Mouse (Mus musculus) small intestine, adult 2 months (tissue): ENCODE data around the gene M1ap. TPM values are rescaled to one million over a fixed set of nuclear protein-coding genes. Genes with fewer than 3 reads are reported as not detected.
A peak's percentile ranks its signal among the peaks of the same experiment; 100 is the strongest.

Experiments used
- H3K27ac ChIP-seq: fragments of 200-500 bp; 2 replicates; pipeline ENCODE4 v1.5.1; 2012; ENCODE audit warnings: low read depth, low read length, control low read depth, inconsistent platforms; ENCODE audit not compliant: insufficient read depth
- H3K27me3 ChIP-seq: fragments of 200-500 bp; 2 replicates; pipeline ENCODE4 v1.6.1; 2012; ENCODE audit warnings: mild to moderate bottlenecking, moderate library complexity, low read length, inconsistent platforms; ENCODE audit not compliant: control insufficient read depth, insufficient read depth
- H3K36me3 ChIP-seq: fragments of 200-500 bp; 2 replicates; pipeline ENCODE4 v1.6.1; 2012; ENCODE audit warnings: mild to moderate bottlenecking, low read length, control low read depth, inconsistent platforms; ENCODE audit not compliant: control insufficient read depth, insufficient read depth
- H3K4me1 ChIP-seq: fragments of 200-500 bp; 2 replicates; pipeline ENCODE4 v1.6.1; 2012; ENCODE audit warnings: low read length, inconsistent platforms, mixed read lengths; ENCODE audit not compliant: control insufficient read depth, insufficient read depth, insufficient read length
- H3K4me3 ChIP-seq: fragments of 200-500 bp; 2 replicates; pipeline ENCODE4 v1.5.1; 2012; ENCODE audit warnings: low read depth, mild to moderate bottlenecking, control low read depth, inconsistent platforms, low read length, moderate library complexity
- CTCF ChIP-seq: fragments of 200-500 bp; IDR thresholded peaks from 2 replicates; pipeline ENCODE4 v1.5.1; 2012; ENCODE audit warnings: low read depth, mild to moderate bottlenecking, control low read depth, inconsistent platforms, low read length, moderate library complexity, mixed read lengths; ENCODE audit not compliant: insufficient replicate concordance, insufficient read length; ENCODE audit errors: extremely low read depth
- POLR2A ChIP-seq: fragments of 200-500 bp; IDR thresholded peaks from 2 replicates; pipeline ENCODE4 v1.6.1; 2012; ENCODE audit warnings: low read depth, mild to moderate bottlenecking, control low read depth, inconsistent platforms, low read length, moderate library complexity
- WGBS: fragments of 180-500 bp; shearing (Covaris S2); methylation state at CpG from one replicate; pipeline ENCODE4 v1.1.7; 2018; 5-methylcytosine and 5-hydroxymethylcytosine counted together
- polyA plus RNA-seq: library from polyadenylated mRNA; depleted of rRNA; stranded (reverse); fragments of >200 nt; gene quantifications from 2 replicates; pipeline ENCODE4 v1.2.3, GENCODE M21; 2012

The M1ap gene
- polyA plus RNA-seq, 1 experiment = 1.3 TPM

DNA sequence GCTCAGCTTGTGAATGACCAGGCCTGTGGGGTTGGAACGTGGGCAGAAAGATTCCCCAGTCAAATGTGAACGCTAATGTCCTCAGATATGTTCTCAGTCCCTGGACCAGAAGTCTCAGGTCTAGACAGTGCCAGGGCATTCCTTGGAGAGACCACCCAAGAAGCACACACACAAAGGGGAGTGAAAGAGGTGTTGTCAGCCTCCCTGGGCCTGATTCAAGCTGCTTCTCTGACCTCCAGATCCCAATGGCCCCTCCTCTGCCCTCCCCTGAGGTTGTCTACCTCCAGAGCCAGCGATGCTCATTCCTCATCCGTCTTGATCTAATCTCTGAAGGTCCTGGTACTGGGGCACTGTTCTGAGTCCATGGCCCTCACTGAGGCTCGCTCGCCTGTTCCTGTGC, 96.9 kb downstream of the M1ap start:
- H3K4me3 ChIP-seq = no peak overlapping the region
- H3K4me1 ChIP-seq = peaks cover 11% of the 10 kb centered on the region
- no peak overlapping the region for H3K27ac ChIP-seq
- TF ChIP-seq CTCF (no peak), POLR2A (no peak)
- H3K27me3 ChIP-seq = no peaks in the 10 kb centered on the region
- no peaks in the 10 kb centered on the region for H3K36me3 ChIP-seq
- WGBS = 79% methylated on average over 6 of the region's 6 CpGs

DNA sequence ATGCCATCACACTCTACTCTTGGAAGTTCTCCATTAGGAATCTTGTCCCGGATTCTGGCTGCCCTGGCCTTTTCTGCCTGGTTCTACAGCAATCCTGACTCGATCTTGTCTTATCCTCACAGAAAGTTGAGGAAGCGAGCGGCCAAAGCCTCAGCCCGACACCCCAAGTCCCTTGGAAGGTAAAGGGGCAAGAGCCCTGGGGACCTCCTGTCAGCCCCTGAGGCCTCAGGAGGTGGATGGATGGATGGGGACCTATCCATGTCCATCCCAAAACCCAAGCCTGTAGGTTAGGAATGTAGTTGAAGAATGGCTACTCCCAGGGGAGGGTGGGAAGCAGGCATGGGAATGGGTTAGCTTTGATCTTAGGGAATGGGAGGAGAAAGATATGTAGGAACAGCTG, 97.3 kb downstream of the M1ap start:
- no peak overlapping the region for H3K27ac ChIP-seq
- WGBS = 92% methylated on average over 5 of the region's 5 CpGs
- peaks cover 8% of the 10 kb centered on the region; the same call in 1 of the 2 replicates for H3K4me1 ChIP-seq
- H3K27me3 ChIP-seq = no peaks in the 10 kb centered on the region
- no peaks in the 10 kb centered on the region for H3K36me3 ChIP-seq
- no peak overlapping the region for H3K4me3 ChIP-seq
- TF ChIP-seq CTCF (no peak), POLR2A (no peak)

DNA sequence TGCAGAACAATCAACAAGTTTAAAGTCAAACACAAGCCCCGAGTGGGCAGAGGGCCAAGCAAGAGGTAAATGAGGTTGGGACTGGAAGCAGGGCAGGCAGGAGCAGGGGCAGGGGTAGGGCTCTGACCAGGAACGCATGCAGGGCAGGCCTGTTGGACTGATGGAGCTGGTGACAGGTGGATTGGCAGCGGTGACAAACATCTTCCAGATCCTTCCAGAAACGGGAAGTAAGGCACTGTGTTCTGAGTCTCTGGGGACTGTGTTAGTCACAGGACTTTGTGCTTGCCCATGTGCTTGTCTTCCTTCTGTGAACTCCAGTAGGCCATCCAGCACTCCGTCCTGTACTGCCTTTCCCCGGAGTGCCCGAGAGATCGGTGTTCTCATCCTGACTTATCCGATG, 98.0 kb downstream of the M1ap start:
- no peak for TF ChIP-seq POLR2A
- no peak for TF ChIP-seq CTCF
- H3K4me3 ChIP-seq = no peak overlapping the region
- H3K27me3 ChIP-seq = no peaks in the 10 kb centered on the region
- 64% methylated on average over 9 of the region's 9 CpGs for WGBS
- no peaks in the 10 kb centered on the region for H3K36me3 ChIP-seq
- peaks cover 8% of the 10 kb centered on the region; the same call in 1 of the 2 replicates for H3K4me1 ChIP-seq
- H3K27ac ChIP-seq = no peak overlapping the region

DNA sequence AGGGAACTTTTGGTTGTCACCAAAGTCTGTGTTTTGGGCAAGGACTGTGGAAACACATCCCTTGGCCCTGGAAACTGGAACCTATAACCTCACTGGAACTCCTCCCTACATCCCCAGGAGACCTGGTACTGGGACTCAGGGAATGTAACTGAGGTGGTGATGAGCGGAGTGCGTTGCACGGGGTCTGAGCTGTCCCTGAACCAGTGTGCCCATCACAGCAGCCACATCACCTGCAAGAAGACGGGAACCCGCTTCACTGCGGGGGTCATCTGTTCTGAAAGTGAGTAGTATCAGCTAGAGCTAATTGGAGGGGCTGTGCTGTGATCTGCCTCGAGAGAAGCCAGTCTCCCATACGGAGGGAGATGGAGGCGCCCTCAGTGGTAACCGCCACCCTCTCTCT, 102.7 kb downstream of the M1ap start:
- no peak for TF ChIP-seq CTCF
- TF ChIP-seq POLR2A = no peak
- 83% methylated on average over 10 of the region's 10 CpGs for WGBS
- no peak overlapping the region for H3K27ac ChIP-seq
- H3K4me1 ChIP-seq = peaks cover 15% of the 10 kb centered on the region; the same call in 1 of the 2 replicates
- H3K27me3 ChIP-seq = no peaks in the 10 kb centered on the region
- 0 out of 2 replicates have a peak, but pooled peaks cover 5% of the 10 kb centered on the region for H3K36me3 ChIP-seq
- no peak overlapping the region for H3K4me3 ChIP-seq

DNA sequence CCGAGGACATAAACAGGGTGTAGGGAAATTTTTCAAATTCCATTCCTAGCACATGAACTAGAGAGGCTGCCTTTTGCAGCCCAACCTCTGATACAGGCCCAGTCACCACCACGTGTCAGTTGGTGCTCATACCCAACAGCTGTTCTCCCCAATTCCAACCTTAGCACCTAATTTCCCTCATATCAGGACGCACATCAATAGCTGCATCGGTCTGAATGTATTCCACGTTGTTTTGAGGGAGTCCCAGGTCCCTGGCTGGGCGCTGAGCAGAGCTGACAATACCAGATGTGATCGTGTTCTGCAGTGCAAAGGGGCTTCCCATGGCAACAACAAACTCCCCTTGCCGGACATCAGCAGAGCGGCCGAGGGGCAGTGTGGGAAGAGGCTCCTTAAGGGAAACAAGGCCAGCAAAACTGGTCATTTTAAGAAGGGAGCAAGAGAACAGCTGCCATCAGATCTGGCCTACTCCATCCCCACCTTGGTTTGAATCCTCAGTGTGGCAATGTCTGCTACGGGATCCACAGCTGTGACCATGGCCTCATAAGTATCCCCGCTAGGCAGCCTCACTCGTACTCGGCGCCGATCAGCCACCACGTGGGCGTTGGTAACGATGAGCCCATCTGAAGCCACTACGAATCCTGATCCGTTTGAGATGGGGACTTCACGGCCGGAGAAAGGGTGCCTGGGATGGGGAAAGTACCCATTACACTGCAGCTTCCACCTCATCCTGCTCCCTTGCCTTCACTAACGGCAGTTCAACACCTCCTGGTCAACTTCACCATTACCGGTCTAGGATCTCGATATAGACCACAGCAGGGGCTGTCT, 106.6 kb downstream of the M1ap start:
- 7% methylated on average over 26 of the region's 26 CpGs for WGBS
- H3K4me3 ChIP-seq = peak overlapping the region; percentile 77
- H3K27me3 ChIP-seq = no peaks in the 10 kb centered on the region
- H3K36me3 ChIP-seq = peaks cover 19% of the 10 kb centered on the region
- H3K4me1 ChIP-seq = peaks cover 18% of the 10 kb centered on the region
- TF ChIP-seq CTCF (no peak), POLR2A (peak; percentile 51; the same call in 1 of the 2 replicates)
- H3K27ac ChIP-seq = peak overlapping the region; percentile 14

DNA sequence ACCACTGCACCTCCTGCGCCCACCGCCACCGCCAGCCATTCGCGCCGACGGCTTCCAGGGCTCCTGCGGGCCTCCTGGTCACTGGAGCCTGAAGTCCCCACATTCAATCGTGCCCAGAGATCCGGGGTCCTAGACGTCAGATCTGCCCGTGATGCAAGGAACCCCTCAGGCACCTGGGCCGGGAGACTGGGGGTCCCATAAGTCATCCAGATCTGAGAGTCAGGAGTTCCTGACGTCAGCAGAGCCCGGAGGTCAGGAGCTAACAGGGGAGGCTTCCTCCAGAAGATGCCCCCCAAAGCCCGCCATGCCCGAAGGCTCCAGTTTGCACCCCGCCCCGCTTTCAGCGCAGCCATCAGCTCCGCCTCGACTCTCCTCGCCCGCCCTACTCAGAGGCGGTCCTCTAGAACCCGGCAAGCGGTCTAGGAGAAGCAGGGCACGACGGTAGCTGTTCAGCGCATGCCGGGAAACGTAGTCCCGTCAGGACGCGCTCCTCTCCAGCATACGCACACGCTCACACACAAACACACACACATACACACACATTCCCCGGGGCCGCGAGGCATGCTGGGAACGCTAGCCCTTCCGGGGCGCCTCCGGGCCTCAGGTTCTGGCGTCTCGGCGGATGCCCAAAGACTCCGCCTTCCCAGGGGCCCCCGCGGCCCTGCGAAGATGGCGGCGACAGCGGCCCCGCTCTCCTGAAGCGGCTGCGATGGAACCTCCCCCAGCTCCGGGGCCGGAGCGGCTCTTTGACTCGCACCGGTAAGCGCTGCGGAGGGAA, 107.6 kb downstream of the M1ap start, which contains the start of gene Aup1:
Gene Aup1 (plus strand): TSS at position 448 of the 778 bp plus-strand sequence.
- no peak for TF ChIP-seq CTCF
- peak; percentile 72 for TF ChIP-seq POLR2A
- Histone ChIP-seq H3K36me3 (peaks cover 19% of the 10 kb centered on the region), H3K27me3 (no peaks in the 10 kb centered on the region), H3K4me3 (peak within 1 kb of the TSS; percentile 77), H3K4me1 (peaks cover 20% of the 10 kb centered on the region), H3K27ac (peak within 1 kb of the TSS; percentile 65)
- WGBS = under 1% methylated on average over 64 of the region's 64 CpGs
